Mouse (Mus musculus) olfactory bulb, adult 2 months (tissue): ENCODE data around the gene Pald1. TPM values are rescaled to one million over a fixed set of nuclear protein-coding genes. Genes with fewer than 3 reads are reported as not detected.
A peak's percentile ranks its signal among the peaks of the same experiment; 100 is the strongest.

ENCODE experiments used
- H3K27ac ChIP-seq: fragments of 200-500 bp; 2 replicates; pipeline ENCODE4 v1.5.1; 2012; ENCODE audit warnings: low read depth, low read length; ENCODE audit not compliant: insufficient read depth
- H3K4me1 ChIP-seq: fragments of 200-500 bp; 2 replicates; pipeline ENCODE4 v1.6.1; 2012; ENCODE audit warnings: low read length; ENCODE audit not compliant: control insufficient read depth, insufficient read depth
- H3K4me3 ChIP-seq: fragments of 200-500 bp; 2 replicates; pipeline ENCODE4 v1.5.1; 2012; ENCODE audit warnings: mild to moderate bottlenecking, low read depth, low read length, moderate library complexity; ENCODE audit not compliant: insufficient read depth
- CTCF ChIP-seq: fragments of 200-500 bp; IDR thresholded peaks from 2 replicates; pipeline ENCODE4 v1.5.1; 2012; ENCODE audit warnings: low read depth, mild to moderate bottlenecking, low read length, moderate library complexity; ENCODE audit not compliant: insufficient read depth
- POLR2A ChIP-seq: fragments of 200-500 bp; IDR thresholded peaks from 2 replicates; pipeline ENCODE4 v1.6.1; 2012; ENCODE audit warnings: mild to moderate bottlenecking, low read depth, low read length, moderate library complexity; ENCODE audit not compliant: insufficient read depth
- WGBS: fragments of 180-500 bp; shearing (Covaris S2); methylation state at CpG from one replicate; pipeline ENCODE4 v1.1.7; 2018; 5-methylcytosine and 5-hydroxymethylcytosine counted together
- polyA plus RNA-seq: library from polyadenylated mRNA; stranded (reverse); fragments of >200 nt; gene quantifications from 2 replicates; pipeline ENCODE4 v1.2.4, GENCODE M21; 2012; ENCODE audit warnings: low replicate concordance; ENCODE audit not compliant: missing spikeins, insufficient read depth, insufficient read length

Gene Pald1
- polyA plus RNA-seq, 1 experiment, result not detected

GRCm38 (mm10) chr10:61362992-61363391 is 20.3 kb downstream of the Pald1 start:
- 83% methylated on average over 8 of the region's 8 CpGs for WGBS
- peaks cover 17% of the 10 kb centered on the region; the same call in 1 of the 2 replicates for H3K4me1 ChIP-seq
- H3K4me3 ChIP-seq, result no peak overlapping the region
- no peak for TF ChIP-seq POLR2A
- no peak for TF ChIP-seq CTCF
- H3K27ac ChIP-seq, result no peak overlapping the region

DNA sequence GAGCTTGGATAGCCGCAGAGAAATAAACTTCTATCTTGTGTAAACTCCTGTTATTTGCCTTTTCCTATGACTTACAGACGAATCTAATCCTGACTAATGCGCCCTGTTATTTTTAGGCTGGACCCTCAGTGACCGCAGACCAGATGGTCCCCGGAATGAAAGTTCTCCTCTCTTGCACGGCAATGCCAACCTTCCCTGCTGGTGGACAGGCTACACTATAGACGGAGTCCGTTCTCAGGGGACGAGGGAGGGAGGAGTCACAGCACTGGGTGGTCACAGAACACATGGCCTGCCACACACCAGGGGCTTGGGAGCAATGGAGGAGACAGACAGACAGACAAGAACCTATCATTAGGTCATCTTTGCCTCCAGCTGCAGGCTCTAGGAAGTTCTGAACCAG is 20.8 kb downstream of the Pald1 start:
- no peak overlapping the region for H3K27ac ChIP-seq
- 80% methylated on average over 9 of the region's 9 CpGs for WGBS
- H3K4me1 ChIP-seq, result peaks cover 21% of the 10 kb centered on the region; the same call in 1 of the 2 replicates
- TF ChIP-seq POLR2A (no peak), CTCF (no peak)
- H3K4me3 ChIP-seq, result no peak overlapping the region

DNA sequence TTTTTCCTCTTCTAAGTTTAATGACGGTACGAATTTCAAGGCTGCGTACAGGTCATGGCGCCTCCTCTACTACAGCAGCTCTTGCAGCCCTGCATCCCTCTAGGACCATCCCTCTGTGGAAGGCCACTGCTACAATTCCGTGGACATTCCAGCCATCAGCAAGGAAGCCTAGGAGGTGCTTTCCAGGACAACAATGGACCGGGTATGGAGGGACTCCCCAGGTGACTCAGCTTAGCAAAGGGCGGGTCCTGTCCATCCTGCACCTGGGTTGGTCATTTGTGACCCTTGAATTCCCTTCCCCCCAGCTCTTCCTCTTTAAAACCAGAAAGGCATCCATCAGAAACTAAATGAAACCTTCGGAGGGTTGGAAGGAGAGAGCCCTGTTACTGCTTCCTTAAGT is 22.7 kb downstream of the Pald1 start:
- H3K27ac ChIP-seq, result no peak overlapping the region
- WGBS, result 97% methylated on average over 8 of the region's 8 CpGs
- no peak overlapping the region for H3K4me3 ChIP-seq
- no peak for TF ChIP-seq CTCF
- no peak for TF ChIP-seq POLR2A
- H3K4me1 ChIP-seq, result peaks cover 18% of the 10 kb centered on the region; the same call in 1 of the 2 replicates

DNA sequence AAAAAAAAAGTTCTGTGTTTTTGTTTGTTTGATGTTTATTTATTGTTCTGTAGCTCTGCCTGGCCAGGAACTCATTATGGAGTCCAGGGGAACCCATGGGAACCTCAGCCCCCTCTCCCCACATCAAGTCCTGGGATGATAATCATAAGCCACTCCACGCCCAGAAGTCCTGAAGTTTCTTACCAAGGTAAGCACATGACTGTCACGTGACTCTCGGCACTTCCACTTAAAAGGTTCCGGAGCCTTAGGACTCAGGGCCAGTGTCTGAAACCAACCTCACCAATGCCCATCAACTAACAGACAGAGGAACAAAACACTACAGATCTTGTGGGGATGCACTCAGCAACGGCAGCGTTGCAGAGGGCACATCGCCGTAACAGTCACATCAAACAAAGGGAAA is 23.9 kb downstream of the Pald1 start:
- no peak for TF ChIP-seq POLR2A
- TF ChIP-seq CTCF, result 0 out of 2 replicates have a peak, but pooled peaks have one; percentile 8
- H3K27ac ChIP-seq, result no peak overlapping the region
- H3K4me1 ChIP-seq, result peaks cover 18% of the 10 kb centered on the region; the same call in 1 of the 2 replicates
- WGBS, result 87% methylated on average over 8 of the region's 8 CpGs
- H3K4me3 ChIP-seq, result no peak overlapping the region

DNA sequence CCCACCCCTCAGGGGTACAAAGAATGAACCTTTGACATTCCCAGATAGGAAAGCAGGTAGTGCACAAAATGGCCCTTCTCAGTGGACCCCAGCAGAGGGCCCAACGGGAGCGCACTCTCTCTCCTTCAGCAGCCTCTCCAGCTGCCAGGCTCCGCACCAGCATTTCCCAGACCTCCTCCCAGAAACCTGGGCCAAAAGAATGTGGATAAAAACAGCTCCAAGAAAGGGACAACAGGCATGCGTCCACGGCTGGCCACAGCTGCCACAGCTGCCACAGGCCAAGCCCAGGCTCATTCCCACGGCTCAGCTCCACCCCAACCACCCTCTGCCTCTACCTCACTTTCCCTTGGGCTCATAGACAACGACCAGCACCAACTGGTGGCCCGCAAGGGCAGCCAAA is 25.7 kb downstream of the Pald1 start:
- Histone ChIP-seq H3K27ac (no peak overlapping the region), H3K4me1 (peaks cover 12% of the 10 kb centered on the region; the same call in 1 of the 2 replicates), H3K4me3 (no peak overlapping the region)
- 63% methylated on average over 8 of the region's 8 CpGs for WGBS
- TF ChIP-seq POLR2A (no peak), CTCF (no peak)

DNA sequence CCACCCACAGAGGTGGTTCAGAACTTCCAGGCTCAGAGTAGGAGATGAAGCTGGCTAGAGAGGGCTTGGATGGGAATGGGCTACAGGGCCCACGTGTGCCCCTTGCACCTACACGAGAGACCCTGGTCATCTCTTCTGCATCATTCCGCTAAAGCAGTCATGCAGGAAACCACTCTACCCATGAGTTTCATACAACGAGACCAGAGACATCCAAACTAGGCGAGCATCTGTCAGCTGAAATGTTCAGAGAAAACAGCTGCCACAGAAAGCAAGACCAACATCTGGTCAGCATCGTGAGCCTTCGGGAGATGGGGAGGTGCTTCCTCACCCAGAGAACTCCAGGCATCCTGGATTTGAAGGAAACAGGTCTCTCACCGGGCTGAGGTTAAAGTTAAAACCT is 26.8 kb downstream of the Pald1 start:
- no peak for TF ChIP-seq POLR2A
- H3K27ac ChIP-seq, result no peak overlapping the region
- WGBS, result 96% methylated on average over 8 of the region's 8 CpGs
- no peak overlapping the region for H3K4me3 ChIP-seq
- peaks cover 12% of the 10 kb centered on the region; the same call in 1 of the 2 replicates for H3K4me1 ChIP-seq

- TF ChIP-seq POLR2A, result no peak
- no peak for TF ChIP-seq CTCF
- WGBS, result 95% methylated on average over 5 of the region's 5 CpGs
- no peak overlapping the region for H3K4me3 ChIP-seq
- no peak overlapping the region for H3K27ac ChIP-seq
- peaks cover 12% of the 10 kb centered on the region; the same call in 1 of the 2 replicates for H3K4me1 ChIP-seq
Measured at GRCm38 (mm10) chr10:61356095-61356494, 27.2 kb downstream of the Pald1 start.

GRCm38 (mm10) chr10:61355611-61356010 is 27.7 kb downstream of the Pald1 start:
- Histone ChIP-seq H3K4me3 (no peak overlapping the region), H3K4me1 (peaks cover 12% of the 10 kb centered on the region; the same call in 1 of the 2 replicates), H3K27ac (no peak overlapping the region)
- 98% methylated on average over 13 of the region's 13 CpGs for WGBS
- TF ChIP-seq CTCF, result no peak
- TF ChIP-seq POLR2A, result no peak

GRCm38 (mm10) chr10:61351216-61351615 is 32.1 kb downstream of the Pald1 start:
- no peak for TF ChIP-seq POLR2A
- TF ChIP-seq CTCF, result no peak
- no peaks in the 10 kb centered on the region for H3K4me1 ChIP-seq
- H3K4me3 ChIP-seq, result no peak overlapping the region
- 71% methylated on average over 4 of the region's 4 CpGs for WGBS
- no peak overlapping the region for H3K27ac ChIP-seq

GRCm38 (mm10) chr10:61346374-61346773 is 37.0 kb downstream of the Pald1 start:
- Histone ChIP-seq H3K4me3 (no peak overlapping the region), H3K27ac (no peak overlapping the region), H3K4me1 (peaks cover 2% of the 10 kb centered on the region; the same call in 1 of the 2 replicates)
- WGBS, result 33% methylated on average over 10 of the region's 10 CpGs
- TF ChIP-seq POLR2A (no peak), CTCF (no peak)
